Mouse (Mus musculus): ENCODE measurements around the gene Arhgap8. TPM values are rescaled to one million over a fixed set of nuclear protein-coding genes. Genes with fewer than 3 reads are reported as not detected.
"Not testable (repeated sequence)": the region's sequence is repeated elsewhere in the genome, so short reads cannot be mapped to it uniquely, and the experiment has no call there.

Gene Arhgap8
- polyA plus RNA-seq, 1 experiment from 2014 or later: 26.4 TPM

DNA sequence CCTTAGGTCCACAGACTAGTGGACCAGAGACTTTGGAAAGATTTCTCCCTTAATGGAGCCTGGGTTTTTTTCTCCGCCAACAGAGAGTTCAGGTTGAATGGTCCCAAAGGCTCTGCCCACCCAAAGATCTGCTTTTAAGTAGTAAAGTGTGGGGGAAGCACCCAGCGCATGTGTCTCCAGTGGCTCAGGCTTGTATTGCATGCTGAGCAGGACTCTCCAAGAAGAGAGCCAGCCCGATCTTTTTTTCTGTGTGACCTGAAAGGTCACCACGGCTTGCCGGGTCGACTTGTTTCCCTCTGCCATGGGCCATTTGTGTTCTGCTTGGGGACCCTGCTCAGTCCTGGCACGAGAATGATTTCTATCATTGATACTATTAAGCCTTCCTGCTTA, 43.6 kb downstream of the Arhgap8 start:
- Histone ChIP-seq H3K4me2 (ENCODE audit: low read depth, low read length) (no peak overlapping the region), H3K27ac (ENCODE audit: low read length) (no peak overlapping the region), H3K36me3 (ENCODE audit: control insufficient read depth, insufficient read depth, low read length) (no peaks in the 10 kb centered on the region), H3K27me3 (ENCODE audit: control insufficient read depth, insufficient read depth, low read depth, low read length) (no peaks in the 10 kb centered on the region), H3K4me1 (replicated peaks; ENCODE audit: control insufficient read depth, insufficient read depth, low read length) (no peaks in the 10 kb centered on the region), H3K9ac (ENCODE audit: low read length) (no peak overlapping the region), H3K4me3 (ENCODE audit: low read length) (no peak overlapping the region), H3K9me3 (ENCODE audit: control insufficient read depth, low read length) (no peaks in the 10 kb centered on the region)
- ATAC-seq (ENCODE audit: low read depth): no peak
- 43% methylated on average over 7 of the region's 7 CpGs for WGBS

DNA sequence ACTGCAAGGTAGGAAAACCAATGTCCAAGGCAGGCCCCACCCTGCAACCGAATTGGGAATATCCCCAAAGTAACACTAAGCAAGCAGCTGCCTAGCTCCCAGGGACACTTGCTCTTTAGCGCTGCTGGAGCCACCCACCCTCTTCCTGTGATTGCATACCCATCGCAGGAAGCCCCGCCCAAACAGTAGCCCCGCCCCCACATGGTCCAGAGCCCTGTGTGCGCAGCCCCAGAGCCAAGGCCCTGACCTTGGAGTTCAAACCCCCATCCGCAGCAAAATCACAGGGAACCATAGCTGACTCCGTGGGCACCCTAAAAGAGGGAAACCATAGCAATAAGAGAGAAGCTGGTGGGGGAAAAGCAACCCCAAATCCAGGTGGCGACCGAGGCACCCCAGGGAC, 46.8 kb downstream of the Arhgap8 start:
- Histone ChIP-seq H3K4me1 (replicated peaks; ENCODE audit: control insufficient read depth, insufficient read depth, low read length) (no peaks in the 10 kb centered on the region), H3K27me3 (ENCODE audit: control insufficient read depth, insufficient read depth, low read depth, low read length) (no peaks in the 10 kb centered on the region), H3K9ac (ENCODE audit: low read length) (no peak overlapping the region), H3K4me3 (ENCODE audit: low read length) (no peak overlapping the region), H3K9me3 (ENCODE audit: control insufficient read depth, low read length) (no peaks in the 10 kb centered on the region), H3K4me2 (ENCODE audit: low read depth, low read length) (no peak overlapping the region), H3K27ac (ENCODE audit: low read length) (no peak overlapping the region), H3K36me3 (ENCODE audit: control insufficient read depth, insufficient read depth, low read length) (no peaks in the 10 kb centered on the region)
- WGBS: 38% methylated on average over 10 of the region's 10 CpGs
- ATAC-seq (ENCODE audit: low read depth): peak; percentile 10; the same call in 1 of the 2 replicates

DNA sequence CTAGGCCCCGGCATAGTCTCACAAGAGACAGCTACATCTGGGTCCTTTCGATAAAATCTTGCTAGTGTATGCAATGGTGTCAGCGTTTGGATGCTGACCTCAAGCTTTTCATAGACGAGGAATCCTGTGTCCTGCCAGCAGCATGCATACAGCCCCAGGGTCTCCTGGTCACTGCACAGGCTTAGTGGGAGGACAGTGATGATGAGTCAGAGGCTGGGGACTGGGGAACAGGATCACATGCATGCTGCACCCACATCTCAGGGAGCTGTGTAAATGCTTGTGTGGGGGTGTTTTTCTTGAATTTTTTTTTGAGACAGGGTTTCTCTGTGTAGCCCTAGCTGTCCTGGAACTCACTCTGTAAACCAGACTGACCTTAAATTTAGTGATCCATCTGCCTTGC, 48.7 kb downstream of the Arhgap8 start:
- 79% methylated on average over 3 of the region's 4 CpGs for WGBS

DNA sequence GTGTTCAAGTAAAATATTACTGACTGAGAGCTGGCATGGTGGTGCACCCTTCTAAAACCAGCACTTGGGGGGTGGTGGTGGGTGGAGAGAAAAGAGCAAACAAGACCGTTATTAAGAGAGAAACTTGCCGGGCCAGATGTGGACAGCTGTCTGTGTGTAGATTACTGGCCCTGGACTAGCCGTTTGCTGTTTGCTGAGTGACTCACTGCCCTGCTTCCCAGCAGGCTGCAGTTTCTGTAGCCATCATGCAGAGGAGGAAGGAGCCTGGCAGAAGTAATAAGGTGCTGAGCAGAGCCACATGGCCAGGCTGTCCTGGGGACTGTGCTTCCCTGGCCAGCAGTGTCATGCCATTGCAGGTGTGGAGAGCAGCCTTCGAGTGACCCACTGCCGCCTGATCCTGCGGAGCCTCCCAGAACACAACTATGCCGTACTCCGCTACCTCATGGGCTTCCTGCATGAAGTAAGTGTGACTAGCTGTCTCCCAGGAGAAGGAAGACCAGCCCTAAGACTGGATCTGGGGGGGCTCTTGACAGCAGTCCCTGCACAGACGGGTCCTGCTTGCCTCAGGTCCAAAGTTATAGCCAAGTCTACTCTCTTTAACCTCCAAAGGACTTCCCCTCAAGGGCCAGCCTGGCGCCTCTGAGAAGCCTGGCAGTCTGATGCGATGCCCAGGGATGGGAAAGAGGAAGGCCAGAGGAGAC, 49.9 kb downstream of the Arhgap8 start:
- Histone ChIP-seq H3K36me3 (ENCODE audit: control insufficient read depth, insufficient read depth, low read length) (no peaks in the 10 kb centered on the region), H3K4me3 (ENCODE audit: low read length) (no peak overlapping the region), H3K27me3 (ENCODE audit: control insufficient read depth, insufficient read depth, low read depth, low read length) (no peaks in the 10 kb centered on the region), H3K9me3 (ENCODE audit: control insufficient read depth, low read length) (no peaks in the 10 kb centered on the region), H3K4me1 (replicated peaks; ENCODE audit: control insufficient read depth, insufficient read depth, low read length) (no peaks in the 10 kb centered on the region), H3K27ac (ENCODE audit: low read length) (no peak overlapping the region), H3K4me2 (ENCODE audit: low read depth, low read length) (no peak overlapping the region), H3K9ac (ENCODE audit: low read length) (no peak overlapping the region)
- 67% methylated on average over 11 of the region's 11 CpGs for WGBS
- no peak for ATAC-seq (ENCODE audit: low read depth)

More for the DNA sequence above, 48.7 kb downstream of the Arhgap8 start:
- not testable (repeated sequence) for H3K9ac ChIP-seq (ENCODE audit: low read length); H3K27ac ChIP-seq (ENCODE audit: low read length); ATAC-seq (ENCODE audit: low read depth); H3K27me3 ChIP-seq (ENCODE audit: control insufficient read depth, insufficient read depth, low read depth, low read length); H3K4me3 ChIP-seq (ENCODE audit: low read length); H3K9me3 ChIP-seq (ENCODE audit: control insufficient read depth, low read length); H3K4me2 ChIP-seq (ENCODE audit: low read depth, low read length); H3K4me1 ChIP-seq (replicated peaks; ENCODE audit: control insufficient read depth, insufficient read depth, low read length); H3K36me3 ChIP-seq (ENCODE audit: control insufficient read depth, insufficient read depth, low read length)

DNA sequence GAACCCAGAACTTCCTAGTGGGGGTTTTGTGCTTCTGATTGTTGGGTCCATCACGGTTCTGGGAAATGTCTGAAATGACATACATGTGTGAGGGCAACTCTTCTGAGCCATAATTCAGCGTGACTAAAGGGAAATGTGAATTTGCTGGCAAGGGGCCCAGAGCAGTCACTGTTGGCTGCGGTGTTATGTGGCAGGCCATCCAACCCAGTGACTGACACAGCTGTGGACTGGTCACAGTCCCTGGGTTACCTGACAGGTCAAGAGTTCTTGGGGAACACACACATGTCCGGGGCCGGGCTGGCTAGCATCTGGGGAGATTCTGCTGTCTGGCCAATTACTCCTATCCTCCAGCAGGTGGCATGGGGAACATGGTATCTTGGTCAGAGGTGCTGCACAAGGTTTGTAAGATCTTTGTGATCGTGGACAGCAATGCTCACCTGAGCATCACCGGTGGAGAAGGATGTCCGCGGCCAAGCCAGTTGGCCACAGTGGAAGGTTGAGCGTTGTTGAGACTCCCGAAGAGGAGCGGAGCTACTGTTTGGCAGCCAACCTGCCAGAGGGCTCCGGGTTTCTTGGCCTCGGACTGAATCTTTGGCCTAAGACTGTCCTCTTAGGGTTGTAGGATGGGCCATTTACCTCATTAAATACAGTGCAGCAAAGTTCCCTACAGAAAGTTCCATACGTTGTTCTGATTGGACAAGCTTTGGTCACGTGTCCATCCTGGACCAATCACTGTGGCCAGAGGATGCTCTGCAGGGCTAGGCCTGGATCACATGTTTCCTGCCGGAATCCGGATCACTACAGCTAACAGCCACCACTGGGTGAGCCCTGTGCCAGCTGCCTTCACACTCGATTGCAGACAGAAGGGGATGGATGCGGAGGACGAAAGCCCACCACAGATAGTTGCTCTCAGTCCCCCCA, 52.6 kb downstream of the Arhgap8 start:
- Histone ChIP-seq H3K9ac (ENCODE audit: low read length) (no peak overlapping the region), H3K36me3 (ENCODE audit: control insufficient read depth, insufficient read depth, low read length) (no peaks in the 10 kb centered on the region), H3K9me3 (ENCODE audit: control insufficient read depth, low read length) (no peaks in the 10 kb centered on the region), H3K4me2 (ENCODE audit: low read depth, low read length) (no peak overlapping the region), H3K4me1 (replicated peaks; ENCODE audit: control insufficient read depth, insufficient read depth, low read length) (no peaks in the 10 kb centered on the region), H3K27me3 (ENCODE audit: control insufficient read depth, insufficient read depth, low read depth, low read length) (no peaks in the 10 kb centered on the region), H3K4me3 (ENCODE audit: low read length) (no peak overlapping the region), H3K27ac (ENCODE audit: low read length) (no peak overlapping the region)
- 76% methylated on average over 21 of the region's 21 CpGs for WGBS
- no peak for ATAC-seq (ENCODE audit: low read depth)

DNA sequence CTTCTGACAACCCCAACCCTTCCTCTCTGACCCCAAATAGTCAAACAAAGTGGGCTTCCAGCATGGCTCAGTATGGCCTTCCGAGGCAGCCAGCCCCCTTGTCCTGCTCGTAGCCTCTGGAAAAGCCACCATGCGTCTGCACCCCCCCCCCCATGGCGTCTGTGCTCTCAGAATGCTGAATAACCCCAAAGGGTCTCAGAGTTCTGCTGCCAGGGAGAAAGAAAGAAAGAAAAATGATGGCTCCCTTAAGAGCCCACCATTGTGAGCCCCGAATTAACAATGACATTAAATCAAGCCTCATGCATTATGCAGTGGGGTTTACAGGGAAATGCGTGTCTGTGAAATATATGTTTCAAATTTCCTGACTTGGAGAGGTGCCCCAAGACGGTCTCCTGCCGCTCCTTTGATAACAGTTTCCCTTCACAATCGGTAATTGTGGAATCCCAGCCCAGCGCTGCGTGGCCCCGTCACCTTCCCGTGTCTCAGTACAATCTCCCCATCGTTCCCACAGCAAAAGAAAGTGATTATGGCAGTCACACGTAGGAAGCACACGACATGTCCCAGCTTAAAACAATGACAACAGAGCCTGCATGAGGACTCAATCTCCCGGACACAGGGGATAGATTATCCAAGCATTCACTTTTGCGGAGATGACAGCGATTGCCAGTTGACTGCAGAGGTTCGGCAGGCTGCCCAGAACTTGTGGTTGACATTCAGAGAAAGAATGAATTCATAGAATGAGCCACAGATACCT, 55.7 kb downstream of the Arhgap8 start:
- Histone ChIP-seq H3K9me3 (ENCODE audit: control insufficient read depth, low read length) (no peaks in the 10 kb centered on the region), H3K4me1 (replicated peaks; ENCODE audit: control insufficient read depth, insufficient read depth, low read length) (no peaks in the 10 kb centered on the region), H3K4me3 (ENCODE audit: low read length) (no peak overlapping the region), H3K36me3 (ENCODE audit: control insufficient read depth, insufficient read depth, low read length) (no peaks in the 10 kb centered on the region), H3K27ac (ENCODE audit: low read length) (no peak overlapping the region), H3K4me2 (ENCODE audit: low read depth, low read length) (no peak overlapping the region), H3K9ac (ENCODE audit: low read length) (no peak overlapping the region), H3K27me3 (ENCODE audit: control insufficient read depth, insufficient read depth, low read depth, low read length) (no peaks in the 10 kb centered on the region)
- WGBS: 47% methylated on average over 20 of the region's 20 CpGs
- no peak for ATAC-seq (ENCODE audit: low read depth)

DNA sequence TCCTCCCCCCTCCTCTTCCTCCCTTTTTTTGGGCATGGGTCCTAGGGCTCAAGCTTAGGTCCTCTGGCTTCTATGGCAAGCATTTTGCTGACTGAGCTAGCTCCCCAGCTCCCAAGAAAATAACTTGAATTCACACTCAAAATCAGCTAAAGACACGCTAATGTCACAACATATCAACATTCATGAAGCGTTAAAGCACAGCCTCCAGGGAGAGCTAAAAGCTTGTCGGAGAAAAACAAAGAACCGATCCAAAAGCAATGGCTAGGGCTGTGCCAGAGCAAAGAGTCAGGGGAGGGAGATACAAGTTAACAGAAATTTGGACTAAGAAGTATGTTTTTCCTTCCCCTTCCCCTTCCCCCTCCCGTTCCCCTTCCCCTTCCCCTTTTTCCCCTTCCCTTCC, 58.7 kb downstream of the Arhgap8 start:
- ATAC-seq (ENCODE audit: low read depth): no peak
- WGBS: 42% methylated on average over 5 of the region's 5 CpGs
- no peak overlapping the region for H3K4me2 ChIP-seq (ENCODE audit: low read depth, low read length)

DNA sequence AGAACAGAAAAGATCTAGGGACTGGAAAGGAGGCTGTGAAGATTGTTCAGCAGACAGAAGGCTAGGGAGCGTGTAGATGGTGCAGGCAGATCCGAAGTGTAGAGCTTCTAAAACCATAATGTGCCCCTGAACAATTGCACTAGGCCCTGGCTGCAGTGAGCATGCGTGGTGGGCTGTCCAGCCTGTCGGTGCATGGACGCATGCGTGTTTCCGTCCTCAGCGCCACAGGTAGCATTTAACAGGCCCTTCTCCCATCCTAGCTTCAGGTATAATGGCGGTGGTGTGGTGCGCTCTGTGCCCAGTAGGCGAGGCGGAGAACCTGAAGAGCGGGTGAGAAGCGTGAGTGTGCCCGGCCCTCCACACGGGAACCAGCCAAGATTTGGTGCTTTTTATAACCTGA, 65.0 kb downstream of the Arhgap8 start:
- no peak overlapping the region for H3K4me3 ChIP-seq (ENCODE audit: low read length)
- H3K4me2 ChIP-seq (ENCODE audit: low read depth, low read length): no peak overlapping the region
- H3K9me3 ChIP-seq (ENCODE audit: control insufficient read depth, low read length): no peaks in the 10 kb centered on the region
- H3K4me1 ChIP-seq (replicated peaks; ENCODE audit: control insufficient read depth, insufficient read depth, low read length): no peaks in the 10 kb centered on the region
- H3K36me3 ChIP-seq (ENCODE audit: control insufficient read depth, insufficient read depth, low read length): no peaks in the 10 kb centered on the region
- H3K9ac ChIP-seq (ENCODE audit: low read length): no peak overlapping the region
- no peak overlapping the region for H3K27ac ChIP-seq (ENCODE audit: low read length)
- no peaks in the 10 kb centered on the region for H3K27me3 ChIP-seq (ENCODE audit: control insufficient read depth, insufficient read depth, low read depth, low read length)
- no peak for ATAC-seq (ENCODE audit: low read depth)
- 92% methylated on average over 16 of the region's 16 CpGs for WGBS

More for the DNA sequence above, 58.7 kb downstream of the Arhgap8 start:
- no peak overlapping the region for H3K27ac ChIP-seq (ENCODE audit: low read length)
- H3K4me1 ChIP-seq (replicated peaks; ENCODE audit: control insufficient read depth, insufficient read depth, low read length): no peaks in the 10 kb centered on the region
- no peaks in the 10 kb centered on the region for H3K36me3 ChIP-seq (ENCODE audit: control insufficient read depth, insufficient read depth, low read length)
- no peaks in the 10 kb centered on the region for H3K9me3 ChIP-seq (ENCODE audit: control insufficient read depth, low read length)
- no peak overlapping the region for H3K4me3 ChIP-seq (ENCODE audit: low read length)
- no peaks in the 10 kb centered on the region for H3K27me3 ChIP-seq (ENCODE audit: control insufficient read depth, insufficient read depth, low read depth, low read length)
- H3K9ac ChIP-seq (ENCODE audit: low read length): no peak overlapping the region

DNA sequence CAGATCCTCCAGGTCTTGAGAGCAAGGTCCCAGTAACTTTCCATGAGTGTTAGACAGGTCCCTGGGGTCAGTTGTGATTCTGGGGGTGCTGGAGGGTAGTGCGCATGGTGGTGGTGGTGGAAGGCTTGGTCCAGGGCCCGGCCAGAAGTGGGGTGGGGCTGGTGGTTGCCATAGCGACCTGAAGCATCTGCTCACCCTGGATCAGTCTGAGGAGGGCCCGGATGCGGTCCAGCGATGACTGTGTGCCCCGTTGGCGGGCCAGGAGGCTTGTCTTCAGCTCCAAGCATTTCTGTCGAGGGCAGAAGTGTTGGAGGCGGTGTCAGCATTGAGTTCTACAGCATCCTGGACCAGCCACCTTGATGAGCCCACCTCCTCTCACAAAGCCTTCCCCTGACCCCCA, 67.3 kb downstream of the Arhgap8 start:
- Histone ChIP-seq H3K4me2 (ENCODE audit: low read depth, low read length) (no peak overlapping the region), H3K9ac (ENCODE audit: low read length) (no peak overlapping the region), H3K4me3 (ENCODE audit: low read length) (no peak overlapping the region), H3K9me3 (ENCODE audit: control insufficient read depth, low read length) (no peaks in the 10 kb centered on the region), H3K4me1 (replicated peaks; ENCODE audit: control insufficient read depth, insufficient read depth, low read length) (no peaks in the 10 kb centered on the region), H3K27me3 (ENCODE audit: control insufficient read depth, insufficient read depth, low read depth, low read length) (no peaks in the 10 kb centered on the region), H3K27ac (ENCODE audit: low read length) (no peak overlapping the region), H3K36me3 (ENCODE audit: control insufficient read depth, insufficient read depth, low read length) (no peaks in the 10 kb centered on the region)
- WGBS: 86% methylated on average over 10 of the region's 10 CpGs
- ATAC-seq (ENCODE audit: low read depth): no peak

Measured in lung, embryonic 16.5 days (tissue).